Mouse (Mus musculus): Measurements from ENCODE around the gene Pkmyt1.
A peak's percentile ranks its signal among the peaks of the same experiment; 100 is the strongest.

Pkmyt1 gene

DNA sequence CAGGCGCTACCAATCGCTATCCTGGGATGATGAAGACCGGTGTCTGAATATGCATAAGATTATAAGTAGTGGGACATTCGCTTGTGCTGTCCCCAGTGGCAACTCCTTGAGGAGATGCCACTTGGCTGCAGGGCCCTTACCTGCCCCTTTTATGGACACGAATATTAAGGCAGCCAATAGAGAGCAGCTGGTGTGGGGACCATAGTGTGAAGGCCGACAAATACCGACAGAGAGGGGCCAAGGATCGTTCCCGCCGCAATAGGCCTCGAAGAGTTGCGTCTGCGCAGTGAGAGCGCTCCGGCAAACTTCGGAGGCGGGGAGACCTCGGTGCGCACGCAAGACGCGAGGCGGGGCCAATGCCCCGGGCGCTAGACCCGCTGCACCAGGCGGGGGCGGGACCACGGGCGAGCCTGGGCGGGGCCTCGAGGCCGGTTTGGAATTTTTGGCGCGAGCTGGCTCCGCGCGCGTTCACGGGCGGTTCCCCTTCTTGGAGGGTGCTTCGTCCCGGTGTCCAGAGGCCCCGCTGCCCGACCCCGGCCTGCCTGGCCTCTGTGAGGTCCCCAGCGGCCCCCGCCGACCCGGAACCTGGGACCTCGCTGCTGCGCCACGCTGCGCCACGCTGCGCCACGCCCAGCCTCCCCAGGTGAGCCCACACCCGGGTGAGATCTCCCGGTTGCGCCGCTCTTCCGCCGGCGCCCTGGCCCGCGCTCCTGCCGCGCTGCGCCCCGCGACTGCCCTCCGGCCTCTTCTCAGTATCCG, at the start of gene Pkmyt1:
Gene Pkmyt1 (plus strand): TSS at position 338 of the 759 bp plus-strand sequence.
- peak; percentile 97 for DNase-seq

DNA sequence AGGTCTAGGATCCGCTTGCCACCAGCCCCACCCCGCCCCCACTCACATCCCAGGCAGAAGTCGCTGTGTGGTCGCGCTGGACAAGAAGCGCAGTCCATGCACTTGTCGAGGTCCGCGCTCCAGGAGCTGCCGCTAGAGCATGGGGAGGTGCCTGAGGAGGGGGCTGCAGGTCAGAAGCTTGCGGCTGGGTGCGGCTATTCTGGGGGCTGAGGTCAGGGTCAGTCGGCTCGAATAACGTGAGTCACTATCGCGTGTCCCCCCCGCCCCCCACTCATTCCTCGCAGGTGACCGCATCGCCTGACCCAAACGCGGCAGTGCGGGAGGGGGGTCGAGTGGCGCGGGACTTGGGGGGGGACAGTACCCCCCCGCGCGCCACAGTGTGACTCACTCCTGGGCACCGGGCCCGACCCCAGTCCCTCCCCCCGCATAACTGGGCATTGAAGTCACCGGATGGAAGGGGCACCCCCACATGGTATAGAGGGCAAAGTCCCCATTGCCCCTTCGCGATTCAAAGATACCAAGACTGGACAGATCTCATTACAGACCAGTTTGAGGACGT, 49.6 kb upstream of the Pkmyt1 start:
- DNase-seq: peak; percentile 63

DNA sequence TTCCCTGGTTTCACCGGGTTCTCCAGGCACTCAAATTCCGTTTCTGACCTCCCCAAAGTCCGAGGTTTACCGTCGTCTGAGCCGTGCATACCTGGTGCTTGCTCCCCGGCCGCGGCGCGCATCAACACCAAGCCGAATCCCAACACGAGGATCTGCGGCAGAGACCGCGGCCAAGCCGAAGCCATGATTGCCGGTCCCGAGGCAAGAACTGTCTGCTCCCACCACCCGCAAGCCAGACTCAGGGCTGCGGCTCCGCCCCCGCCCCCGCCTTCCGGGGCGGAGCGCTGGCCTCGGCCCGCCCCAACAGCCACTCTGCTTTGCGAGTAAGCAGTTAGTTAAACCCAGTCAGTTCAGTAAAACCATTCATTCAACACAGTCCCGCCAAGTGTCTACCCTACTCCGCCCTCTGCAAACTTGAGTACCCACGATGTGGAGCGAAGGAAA, 48.9 kb upstream of the Pkmyt1 start, which contains the start of gene Tnfrsf12a:
Gene Tnfrsf12a (minus strand): TSS at position 233 of the 444 bp plus-strand sequence.
- DNase-seq: peak; percentile 92

DNA sequence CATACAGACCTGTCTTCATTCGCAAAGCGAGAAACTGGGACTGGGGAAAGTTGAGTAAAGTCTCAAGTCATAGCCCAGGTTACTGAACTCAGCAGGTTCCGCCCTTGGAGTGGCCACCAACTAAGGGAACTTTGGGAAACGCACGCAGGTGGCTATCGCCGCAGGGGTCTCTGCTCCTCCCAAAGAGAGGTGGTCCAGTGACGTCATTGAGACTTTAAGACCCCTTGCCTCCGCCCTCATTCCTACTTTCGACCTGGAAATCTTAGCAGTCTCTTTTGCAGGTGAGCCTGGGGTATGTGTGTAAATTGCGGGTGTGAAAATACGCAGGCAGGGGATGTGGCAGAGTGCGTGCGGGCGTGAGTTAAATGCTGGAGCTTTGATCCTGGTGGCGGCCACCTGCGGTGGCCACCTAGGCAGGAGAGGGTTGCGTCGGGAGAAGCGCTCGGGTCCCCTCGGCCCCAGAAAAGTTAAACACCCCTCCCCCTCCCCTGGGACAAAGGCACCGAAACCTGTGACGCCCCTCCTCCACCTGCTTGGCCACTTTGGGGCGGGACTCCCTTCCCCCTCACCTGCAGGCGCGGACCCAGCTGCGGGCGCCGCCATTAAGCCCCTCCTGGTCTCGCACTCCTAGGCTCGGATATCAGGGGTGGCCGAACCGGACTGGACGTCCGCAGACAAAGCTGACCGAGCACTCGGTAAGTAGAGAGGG, 46.9 kb upstream of the Pkmyt1 start, which contains the start of gene Cldn6:
Gene Cldn6 (plus strand): TSS at position 123 of the 709 bp plus-strand sequence.
- no peak for DNase-seq

DNA sequence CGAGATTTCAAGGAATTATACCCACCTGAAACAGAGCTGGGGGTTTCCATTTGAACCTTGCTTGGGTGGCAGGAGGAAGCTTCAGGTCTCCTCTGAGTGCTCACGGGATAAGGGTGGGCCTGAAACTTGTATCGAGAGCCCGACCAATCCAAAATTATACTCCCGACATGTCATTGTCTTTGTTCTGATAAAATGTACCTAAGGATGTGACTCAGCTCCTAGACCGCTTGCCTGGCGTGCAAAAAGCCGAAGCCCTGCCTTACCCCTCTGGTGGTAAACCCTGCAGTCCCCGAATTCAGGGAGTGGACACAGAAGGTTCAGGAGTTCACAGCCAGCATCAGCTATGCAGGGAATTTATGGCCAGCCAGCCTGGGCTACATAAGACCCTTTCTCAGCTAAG, 45.8 kb upstream of the Pkmyt1 start:
- DNase-seq: no peak

DNA sequence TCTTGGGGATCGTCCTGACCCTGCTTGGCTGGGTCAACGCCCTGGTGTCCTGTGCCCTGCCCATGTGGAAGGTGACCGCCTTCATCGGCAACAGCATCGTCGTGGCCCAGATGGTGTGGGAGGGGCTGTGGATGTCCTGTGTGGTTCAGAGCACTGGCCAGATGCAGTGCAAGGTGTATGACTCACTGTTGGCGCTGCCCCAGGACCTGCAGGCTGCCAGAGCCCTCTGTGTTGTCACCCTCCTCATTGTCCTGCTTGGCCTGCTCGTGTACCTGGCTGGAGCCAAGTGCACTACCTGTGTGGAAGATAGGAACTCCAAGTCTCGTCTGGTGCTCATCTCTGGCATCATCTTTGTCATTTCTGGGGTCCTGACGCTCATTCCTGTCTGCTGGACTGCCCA, 45.0 kb upstream of the Pkmyt1 start:
- peak; percentile 20 for DNase-seq

DNA sequence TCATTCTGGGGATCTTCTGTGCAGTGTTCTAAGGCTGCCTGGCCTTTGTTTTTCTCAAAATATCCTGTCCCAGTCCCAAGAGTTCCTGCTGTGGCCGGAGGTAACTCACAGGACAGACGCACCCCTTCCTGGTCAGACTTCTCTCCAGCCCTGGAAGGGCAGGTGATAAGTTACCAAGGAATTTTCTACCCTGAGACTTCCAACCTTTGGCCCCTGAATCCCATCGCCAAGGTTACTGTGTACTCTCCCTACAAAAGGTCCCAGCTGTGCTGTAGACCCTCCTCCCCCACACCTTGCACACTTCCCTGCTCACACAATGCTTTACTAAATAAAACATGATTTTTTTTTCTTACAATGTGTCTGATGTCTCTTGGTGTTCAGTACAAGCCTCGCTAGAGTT, 44.0 kb upstream of the Pkmyt1 start:
- no peak for DNase-seq

DNA sequence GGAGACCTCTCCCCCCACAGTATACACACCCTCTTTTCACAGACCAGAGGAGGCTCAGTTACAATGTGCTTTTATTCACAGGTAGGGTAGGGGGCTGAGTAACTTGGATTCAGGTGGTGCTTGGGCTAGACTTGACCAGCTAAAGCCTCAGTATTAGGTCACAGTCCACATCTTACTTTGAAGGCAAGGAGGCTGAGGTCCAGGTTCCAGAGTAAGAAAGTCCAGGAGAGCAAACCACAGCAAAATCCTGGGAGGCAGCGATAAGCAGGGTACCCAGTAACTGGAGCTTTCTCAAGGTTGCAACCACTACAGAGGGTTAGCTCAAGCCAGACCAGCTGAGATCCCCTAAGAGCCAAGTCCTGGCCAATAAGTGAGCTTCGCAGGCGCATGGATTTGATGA, 43.6 kb upstream of the Pkmyt1 start:
- no peak for DNase-seq

DNA sequence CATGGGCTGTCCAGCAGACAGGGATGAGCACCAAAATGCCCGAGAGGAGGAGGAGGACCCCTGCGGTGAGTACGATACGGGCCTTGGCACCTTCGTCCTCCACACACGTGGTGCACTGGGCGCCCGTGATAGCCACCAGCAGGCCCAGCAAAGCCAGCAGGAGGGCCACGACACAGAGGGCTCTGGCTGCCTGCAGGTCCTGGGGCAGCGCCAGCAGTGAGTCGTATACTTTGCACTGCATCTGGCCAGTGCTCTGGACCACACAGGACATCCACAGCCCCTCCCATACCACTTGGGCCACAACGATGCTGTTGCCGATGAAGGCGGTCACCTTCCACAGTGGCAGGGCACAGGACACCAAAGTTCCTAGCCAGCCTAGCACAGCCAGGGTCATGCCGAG, 42.9 kb upstream of the Pkmyt1 start:
- DNase-seq: no peak

DNA sequence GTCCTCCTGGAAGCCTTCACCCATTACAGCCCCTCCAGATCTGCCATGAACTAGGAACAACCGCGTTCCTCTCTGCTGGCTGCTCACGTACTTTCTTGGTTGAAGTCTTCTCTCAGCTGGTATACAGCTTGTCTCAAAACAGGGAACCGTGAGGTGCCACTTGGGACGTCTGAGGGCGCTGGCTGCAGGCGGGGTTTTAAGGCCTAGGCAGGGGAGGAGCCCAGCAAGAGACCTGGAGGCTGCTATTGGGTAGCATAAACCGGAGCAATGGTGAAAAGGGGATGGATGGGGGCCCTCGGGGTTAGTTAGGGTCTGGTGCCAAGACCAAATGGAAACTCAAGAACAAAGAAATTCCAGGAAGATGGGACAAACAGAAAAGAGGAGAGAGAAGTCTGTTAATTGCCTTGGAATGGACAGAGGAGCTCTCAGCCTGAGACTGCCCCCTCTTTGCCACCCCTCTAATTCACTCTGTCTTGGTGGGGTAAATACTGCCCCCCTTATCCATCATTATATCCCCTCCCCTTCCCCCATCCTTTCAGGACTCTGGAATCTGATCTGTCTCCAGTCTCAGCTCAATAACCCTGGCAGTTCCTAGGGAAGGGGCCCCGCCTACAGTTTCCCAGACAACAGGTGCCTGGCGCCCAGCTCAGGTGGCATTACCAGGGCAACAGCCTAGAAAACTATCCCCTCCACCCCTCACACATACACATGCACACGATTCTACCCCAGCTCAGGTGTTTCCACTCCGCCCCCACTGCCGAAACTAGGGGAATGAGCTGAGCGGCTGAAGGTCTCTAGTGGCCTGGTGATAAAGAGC, 42.1 kb upstream of the Pkmyt1 start, which contains the start of gene Cldn9:
Gene Cldn9 (minus strand): TSS at position 171 of the 817 bp plus-strand sequence.
- DNase-seq: no peak

DNA sequence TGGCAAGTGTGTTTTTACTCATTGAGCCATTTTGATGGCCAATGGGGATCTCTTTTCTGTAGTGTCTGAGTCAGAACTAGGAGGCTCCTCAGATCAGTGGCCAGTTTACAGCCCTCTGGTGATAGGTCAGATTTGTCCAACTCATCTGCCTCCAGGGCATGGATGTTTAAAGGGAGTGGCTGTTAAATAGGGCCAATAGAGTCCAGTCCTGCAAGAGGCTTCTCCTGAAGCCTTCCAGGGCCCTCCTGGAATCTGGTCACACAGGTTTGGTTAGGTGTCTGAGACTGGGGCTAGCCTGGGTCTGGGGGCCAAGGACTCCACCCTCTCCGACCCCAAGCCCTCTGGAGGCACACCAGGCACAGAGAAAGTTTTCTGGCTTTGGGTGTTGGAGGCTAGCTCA, 31.6 kb upstream of the Pkmyt1 start:
- no peak for DNase-seq

DNA sequence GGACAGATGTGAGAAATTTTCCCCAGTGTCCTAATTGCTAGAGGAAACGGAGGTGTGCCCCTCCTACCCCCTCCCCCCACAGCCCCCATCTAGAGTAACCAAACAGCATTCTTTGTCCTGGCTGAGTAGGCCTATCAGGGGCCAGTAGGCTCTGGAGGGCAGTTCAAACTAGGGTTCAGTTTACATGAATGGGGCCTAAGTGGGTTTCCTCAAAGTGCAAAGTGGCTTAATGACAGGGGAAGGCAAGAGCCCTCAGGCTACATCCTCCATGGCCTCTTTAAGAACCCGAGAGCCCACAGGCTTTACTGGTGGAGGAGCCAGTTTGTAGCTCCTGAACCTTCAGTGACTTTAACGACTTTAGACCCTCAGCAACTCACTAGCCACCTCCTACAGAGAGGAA, 30.3 kb upstream of the Pkmyt1 start:
- DNase-seq: no peak

DNA sequence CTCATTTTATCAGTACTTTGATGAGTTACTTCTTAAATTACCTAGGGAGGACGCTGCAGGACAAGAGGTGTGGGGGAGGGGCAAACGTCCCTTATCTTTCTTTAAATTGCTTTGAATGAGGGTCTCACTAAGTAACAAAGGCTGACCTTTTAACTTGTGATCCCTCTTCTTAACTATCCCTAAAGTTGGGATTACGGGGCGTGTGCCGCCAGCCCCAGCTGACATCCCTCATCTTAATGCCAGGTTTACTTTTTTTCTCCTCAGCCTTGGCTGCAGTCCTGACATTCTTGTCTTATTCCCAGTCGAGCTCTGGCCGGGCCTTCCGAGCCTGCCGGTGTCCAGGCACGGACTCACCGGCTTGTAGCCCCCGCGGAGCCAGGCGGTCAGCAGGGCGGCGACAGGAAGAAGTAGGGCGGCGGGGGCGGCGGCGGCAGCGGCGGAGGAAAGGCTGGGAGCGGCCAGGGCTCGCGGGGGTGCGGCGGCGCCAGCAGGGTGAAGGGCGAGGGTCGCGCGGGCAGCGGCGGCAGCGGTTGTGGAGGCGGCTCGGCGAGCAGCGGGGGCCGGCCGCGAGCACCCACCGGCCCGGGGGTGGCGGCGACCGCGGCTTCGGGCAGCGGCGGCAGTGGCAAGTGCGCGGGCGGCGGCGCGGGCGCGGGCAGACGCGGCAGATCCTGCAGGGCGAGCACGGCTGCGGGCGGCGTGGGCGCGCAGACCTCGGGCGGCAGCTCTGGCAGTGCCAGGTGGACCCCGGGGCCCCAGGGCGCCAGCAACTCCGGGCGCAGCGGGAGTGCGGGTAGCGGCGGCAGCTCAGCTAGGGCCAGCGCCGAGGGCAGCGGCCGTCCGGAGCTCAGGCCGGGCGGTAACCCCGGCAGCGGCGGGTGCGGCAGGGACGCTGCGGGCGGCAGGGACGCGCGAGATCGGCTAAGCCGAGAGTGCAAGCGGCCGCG, 26.7 kb upstream of the Pkmyt1 start:
- DNase-seq: peak; percentile 41

DNA sequence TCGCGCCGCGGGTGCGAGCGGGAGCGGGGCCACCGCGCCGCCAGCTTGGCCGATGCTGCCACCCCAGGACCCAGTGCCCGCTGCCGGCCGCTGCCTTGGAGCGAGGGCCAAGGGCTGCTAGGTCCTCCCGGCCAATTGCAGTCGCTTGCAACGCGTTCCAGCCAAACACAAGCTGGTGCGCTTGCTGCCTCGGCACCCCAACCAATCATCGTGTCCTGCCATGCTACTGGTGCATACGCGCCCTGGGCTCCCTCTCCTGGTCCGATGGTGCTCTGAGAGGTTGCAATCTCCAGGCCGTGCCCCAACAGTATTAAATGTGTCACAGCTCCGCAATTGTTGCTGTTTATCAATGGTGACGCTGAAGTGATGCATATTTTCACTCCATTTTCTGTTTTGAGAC, 26.1 kb upstream of the Pkmyt1 start:
- DNase-seq: peak; percentile 94

DNA sequence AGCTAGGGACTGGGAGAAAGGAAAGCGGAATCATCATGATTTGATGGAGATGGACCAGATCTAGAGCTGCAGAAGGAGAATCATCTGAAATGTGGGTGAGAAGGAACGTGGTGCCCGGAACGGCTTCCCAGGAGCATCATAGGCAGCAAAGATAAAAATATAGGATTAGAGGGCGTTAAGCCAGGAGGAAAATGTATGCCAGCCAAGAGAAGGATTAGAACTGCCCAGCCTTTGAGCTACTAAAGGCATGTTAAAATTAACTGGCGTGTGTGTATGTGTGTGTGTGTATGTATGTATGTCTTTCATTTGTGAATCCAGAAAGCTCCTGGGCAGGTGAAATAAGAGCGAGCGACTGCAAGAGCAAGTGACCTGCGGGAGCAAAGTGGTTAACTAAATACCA, 22.8 kb upstream of the Pkmyt1 start:
- no peak for DNase-seq

DNA sequence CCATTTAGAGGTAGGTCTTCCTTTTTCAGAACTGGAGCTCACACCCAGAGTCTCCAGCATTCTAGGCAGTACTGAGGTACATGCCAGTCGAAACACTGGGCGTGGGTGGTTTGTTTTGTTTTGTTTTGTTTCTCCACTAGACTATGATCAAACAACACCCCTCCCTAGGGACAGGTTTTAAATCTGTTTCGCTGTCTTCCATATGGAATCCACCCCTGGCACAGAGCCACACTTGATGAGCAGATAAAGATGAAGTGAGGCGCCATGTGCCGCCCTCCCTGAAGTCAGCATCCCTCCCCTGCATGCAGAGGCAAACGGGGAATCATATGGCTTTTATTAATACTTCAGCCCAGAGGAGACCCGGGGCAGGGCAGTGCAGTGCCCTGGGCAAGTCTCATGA, 21.4 kb upstream of the Pkmyt1 start:
- no peak for DNase-seq

DNA sequence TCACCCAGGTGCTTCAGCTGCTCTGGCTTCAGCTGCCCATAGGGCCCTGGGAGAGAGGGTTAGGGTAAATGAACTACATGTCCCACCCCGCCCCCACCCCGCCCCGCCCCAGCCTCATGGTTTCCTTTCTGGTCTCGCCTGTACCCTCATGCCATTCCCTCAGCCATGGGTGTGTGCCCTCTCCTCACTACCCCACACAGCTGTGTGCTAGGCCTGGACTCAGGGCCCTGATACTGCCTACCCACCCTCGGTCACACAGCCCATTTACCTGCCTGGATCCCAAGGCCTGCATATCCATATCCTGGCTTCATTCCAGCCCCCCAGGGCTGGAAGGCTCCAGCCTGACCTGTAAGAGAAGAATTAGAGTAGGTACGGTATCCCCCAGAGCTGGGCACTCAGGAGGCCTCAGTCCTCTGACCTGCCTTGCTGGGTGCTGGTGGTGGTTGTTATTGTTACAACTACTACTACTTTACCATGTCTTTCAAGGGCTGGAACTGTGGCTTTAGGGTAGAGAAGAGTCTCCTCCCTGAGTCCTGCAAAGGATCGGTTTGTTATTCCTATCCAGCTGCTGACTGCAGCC, 20.5 kb upstream of the Pkmyt1 start:
- DNase-seq: no peak

DNA sequence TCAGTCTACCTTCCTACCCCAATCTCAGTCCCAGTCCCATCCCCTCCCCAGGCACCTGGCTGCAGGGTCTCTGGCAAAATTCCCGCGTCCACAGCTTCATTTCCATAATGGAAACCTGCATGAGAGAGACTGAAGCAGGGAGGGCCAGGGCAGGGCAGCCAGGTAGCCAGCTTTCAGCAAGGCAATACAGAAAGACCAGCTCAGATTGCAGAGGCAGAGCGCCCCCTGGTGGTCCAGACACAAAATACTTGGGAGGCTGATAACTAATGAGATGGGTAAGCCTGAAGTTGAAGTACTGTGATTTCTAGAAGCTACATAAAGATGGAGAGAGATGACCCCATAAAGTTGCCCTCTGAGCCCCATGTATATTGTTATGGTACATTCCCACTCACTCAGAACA, 19.9 kb upstream of the Pkmyt1 start:
- peak; percentile 78 for DNase-seq

DNA sequence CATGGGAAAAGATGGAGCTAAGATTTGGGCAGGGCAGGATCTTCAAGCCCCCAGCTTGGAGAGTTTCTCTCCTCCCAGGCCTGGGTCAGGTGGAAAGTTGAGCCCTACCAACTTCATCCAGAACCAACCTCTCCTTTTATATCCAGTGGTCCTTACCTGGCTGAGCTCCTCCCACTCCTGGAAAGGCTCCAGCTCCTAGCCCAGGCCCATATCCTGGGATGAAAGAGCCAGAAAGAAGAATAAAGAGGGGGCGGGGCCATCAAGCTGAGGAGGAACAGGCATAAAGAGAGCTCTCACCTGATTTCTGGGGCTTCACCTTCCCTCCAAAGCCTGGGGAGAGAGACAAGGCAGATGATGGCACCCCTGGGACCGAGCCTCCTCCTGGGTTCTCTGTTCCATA, 9.1 kb upstream of the Pkmyt1 start:
- DNase-seq: no peak

DNA sequence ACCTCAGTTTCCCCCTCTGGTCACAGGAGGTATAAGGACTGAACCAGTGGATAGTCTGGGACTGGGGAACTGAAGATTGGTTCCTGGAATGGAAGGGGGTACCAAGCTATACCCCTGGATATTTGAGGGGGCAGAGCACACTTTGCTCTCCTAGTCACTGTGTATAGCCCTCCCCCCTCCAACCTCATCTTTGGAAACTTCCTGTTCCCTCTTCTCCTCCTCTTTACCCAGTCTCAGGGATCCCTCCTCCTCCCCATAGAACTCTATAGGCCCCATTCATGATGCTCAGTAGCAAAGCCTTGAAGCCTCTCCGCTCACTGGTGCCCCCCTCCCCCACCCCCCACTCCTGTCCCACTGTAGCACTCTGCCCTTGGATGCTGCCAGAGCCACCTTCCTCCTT, 6.7 kb upstream of the Pkmyt1 start:
- DNase-seq: no peak

DNA sequence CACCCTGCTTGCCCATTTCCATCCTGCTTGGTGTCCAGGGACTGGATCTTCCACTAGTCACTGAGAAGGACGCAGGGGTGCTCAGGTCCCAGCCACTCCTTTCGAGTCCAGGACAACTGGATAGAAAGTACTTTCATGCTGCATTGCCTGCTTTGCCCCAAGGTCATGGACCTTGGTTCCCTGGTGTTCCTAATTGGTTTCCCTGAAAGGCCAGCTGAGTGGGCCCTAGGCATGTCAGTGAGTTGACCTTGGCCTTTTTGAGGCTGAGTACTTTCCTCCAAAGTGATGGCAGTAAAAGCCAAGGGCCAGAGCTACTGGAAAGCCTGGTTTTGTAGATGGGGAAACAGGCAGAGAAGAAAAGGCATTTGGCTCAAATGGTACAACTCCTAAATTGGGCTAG, 4.2 kb upstream of the Pkmyt1 start:
- DNase-seq: no peak

All from lung, postnatal 10 days (tissue).